Mouse (Mus musculus): ENCODE data around the gene Eif4a1.

Eif4a1 gene

GRCm38 (mm10) chr11:69670786-69671725 is 1.2 kb downstream of the Eif4a1 start:
- peak; percentile 98 for DNase-seq

- DNase-seq: no peak
Measured at GRCm38 (mm10) chr11:69666665-69667005, 5.6 kb downstream of the Eif4a1 start.

GRCm38 (mm10) chr11:69665961-69666664 is 6.1 kb downstream of the Eif4a1 start, which contains the start of gene Cd68:
Cd68 (minus strand) TSS chr11:69666153.
- peak; percentile 36 for DNase-seq

- no peak for DNase-seq
Measured at GRCm38 (mm10) chr11:69665457-69665960, 6.7 kb downstream of the Eif4a1 start.

- no peak for DNase-seq
Measured at GRCm38 (mm10) chr11:69664841-69665240, 7.4 kb downstream of the Eif4a1 start.

GRCm38 (mm10) chr11:69663795-69664194 is 8.4 kb downstream of the Eif4a1 start:
- no peak for DNase-seq

- DNase-seq: no peak
Measured at GRCm38 (mm10) chr11:69662967-69663671, 9.1 kb downstream of the Eif4a1 start.

- DNase-seq: peak; percentile 99
Measured at GRCm38 (mm10) chr11:69662213-69662966, 9.8 kb downstream of the Eif4a1 start, which contains the start of gene Mpdu1. Mpdu1 (minus strand) TSS chr11:69662642.

GRCm38 (mm10) chr11:69661221-69661881 is 10.9 kb downstream of the Eif4a1 start:
- DNase-seq: no peak

- no peak for DNase-seq
Measured at GRCm38 (mm10) chr11:69657462-69657881, 14.8 kb downstream of the Eif4a1 start.

- peak; percentile 83 for DNase-seq
Measured at GRCm38 (mm10) chr11:69656617-69657461, 15.4 kb downstream of the Eif4a1 start.

GRCm38 (mm10) chr11:69656065-69656455 is 16.2 kb downstream of the Eif4a1 start:
- no peak for DNase-seq

- peak; percentile 88 for DNase-seq
Measured at GRCm38 (mm10) chr11:69655264-69656064, 16.8 kb downstream of the Eif4a1 start, which contains the start of gene Sox15. Sox15 (plus strand) TSS chr11:69655314.

- no peak for DNase-seq
Measured at GRCm38 (mm10) chr11:69654760-69655159, 17.5 kb downstream of the Eif4a1 start.

GRCm38 (mm10) chr11:69653399-69653798 is 18.8 kb downstream of the Eif4a1 start:
- peak; percentile 67 for DNase-seq

GRCm38 (mm10) chr11:69645860-69646259 is 26.4 kb downstream of the Eif4a1 start:
- no peak for DNase-seq

- no peak for DNase-seq
Measured at GRCm38 (mm10) chr11:69635471-69635870, 36.8 kb downstream of the Eif4a1 start.

GRCm38 (mm10) chr11:69633128-69633866 is 38.9 kb downstream of the Eif4a1 start:
- DNase-seq: no peak
